Mouse (Mus musculus) midbrain, embryonic 12.5 days (tissue): ENCODE results near the gene Sgms2. TPM values are rescaled to one million over a fixed set of nuclear protein-coding genes. Genes with fewer than 3 reads are reported as not detected.

ENCODE experiments used
- ATAC-seq: fragments of 200-750 bp; cut with Nextera tagmentation; 2 replicates; pipeline ENCODE4 v1.8.0; 2017; ENCODE audit warnings: low read depth, moderate TSS enrichment, moderate library complexity; ENCODE audit not compliant: low FRiP score
- H3K27ac ChIP-seq: fragments of 300-500 bp; sonication (generic); replicated peaks from 2 replicates; pipeline ENCODE4 v1.5.1; 2016; ENCODE audit warnings: mild to moderate bottlenecking
- H3K27me3 ChIP-seq: fragments of 300-500 bp; sonication (generic); 2 replicates; pipeline ENCODE4 v1.6.1; 2016; ENCODE audit warnings: mild to moderate bottlenecking
- H3K36me3 ChIP-seq: fragments of 300-500 bp; sonication (generic); 2 replicates; pipeline ENCODE4 v1.6.1; 2016
- H3K4me1 ChIP-seq: fragments of 300-500 bp; sonication (generic); 2 replicates; pipeline ENCODE4 v1.6.1; 2016
- H3K4me2 ChIP-seq: fragments of 300-500 bp; sonication (generic); replicated peaks from 2 replicates; pipeline ENCODE4 v1.6.1; 2016; ENCODE audit warnings: mild to moderate bottlenecking, moderate library complexity
- H3K4me3 ChIP-seq: fragments of 300-500 bp; sonication (generic); 2 replicates; pipeline ENCODE4 v1.5.1; 2016; ENCODE audit warnings: mild to moderate bottlenecking
- H3K9ac ChIP-seq: fragments of 300-500 bp; sonication (generic); replicated peaks from 2 replicates; pipeline ENCODE4 v1.6.1; 2016; ENCODE audit warnings: mild to moderate bottlenecking, moderate library complexity
- H3K9me3 ChIP-seq: fragments of 300-500 bp; sonication (generic); 2 replicates; pipeline ENCODE4 v1.6.1; 2016; ENCODE audit warnings: mild to moderate bottlenecking
- WGBS: fragments of 180-500 bp; shearing (Covaris S2); methylation state at CpG from one replicate; pipeline ENCODE4 v1.1.7; 2016; 5-methylcytosine and 5-hydroxymethylcytosine counted together
- polyA plus RNA-seq: library from polyadenylated mRNA; unstranded; fragments of >200 nt; fragmentation: Nextera tagmentation; extraction: Ambion mirVana; gene quantifications from 2 replicates; pipeline ENCODE4 v1.2.1, GENCODE M21; 2016

Sgms2 gene
- 0.93 and 1.4 TPM in 2 replicates for polyA plus RNA-seq

DNA sequence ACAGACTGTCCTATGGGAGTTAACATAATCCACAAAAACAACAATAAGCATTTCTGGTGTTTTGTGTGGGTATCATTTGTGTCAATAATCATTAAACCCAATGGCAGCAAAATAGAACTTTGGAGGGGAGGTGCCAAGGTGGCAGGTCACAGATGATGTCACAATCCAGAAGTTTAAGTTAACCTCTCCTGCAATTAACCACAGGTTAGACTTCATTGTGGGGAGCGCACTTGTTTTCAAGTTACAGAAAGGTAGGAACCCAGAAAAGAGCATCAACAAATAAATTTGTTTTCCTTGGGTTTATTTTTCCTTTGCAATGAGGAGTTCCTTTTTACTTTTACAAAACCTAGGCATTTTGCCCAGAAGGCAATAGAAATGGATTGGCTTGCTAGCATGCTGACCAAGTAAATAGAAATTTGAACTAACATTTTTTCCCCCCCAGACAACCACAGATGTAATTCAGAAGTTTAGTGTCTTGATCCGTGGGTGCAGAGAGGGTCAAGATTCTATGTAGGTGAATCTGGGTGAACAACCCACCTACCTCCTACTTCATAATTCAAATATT is at the start of gene Sgms2:
TSS of gene Sgms2 (minus strand) at position 51 of the 565 bp plus-strand sequence.
- WGBS: 87% methylated on average over 2 of the region's 2 CpGs
- Histone ChIP-seq H3K27me3 (peaks cover 60% of the 10 kb centered on the region), H3K4me3 (peak within 1 kb of the TSS; percentile 76), H3K4me2 (peak within 1 kb of the TSS; percentile 97), H3K36me3 (no peaks in the 10 kb centered on the region), H3K9me3 (no peaks in the 10 kb centered on the region), H3K27ac (no peak within 1 kb of the TSS), H3K4me1 (peaks cover 6% of the 10 kb centered on the region), H3K9ac (peak within 1 kb of the TSS; percentile 72)
- ATAC-seq: no peak

- Histone ChIP-seq H3K36me3 (no peaks in the 10 kb centered on the region), H3K4me3 (no peak overlapping the region), H3K9me3 (no peaks in the 10 kb centered on the region), H3K4me2 (no peak overlapping the region), H3K27me3 (no peaks in the 10 kb centered on the region), H3K4me1 (no peaks in the 10 kb centered on the region), H3K27ac (no peak overlapping the region), H3K9ac (no peak overlapping the region)
- ATAC-seq: no peak
- WGBS: 86% methylated on average over 3 of the region's 3 CpGs
These were observed 34.0 kb upstream of the Sgms2 start for GRCm38 (mm10) chr3:131525229-131525628.

GRCm38 (mm10) chr3:131524779-131525178 is 33.6 kb upstream of the Sgms2 start:
- no peak overlapping the region for H3K9ac ChIP-seq
- no peaks in the 10 kb centered on the region for H3K4me1 ChIP-seq
- no peaks in the 10 kb centered on the region for H3K36me3 ChIP-seq
- no peak overlapping the region for H3K27ac ChIP-seq
- H3K27me3 ChIP-seq: no peaks in the 10 kb centered on the region
- H3K4me3 ChIP-seq: no peak overlapping the region
- no peak overlapping the region for H3K4me2 ChIP-seq
- 21% methylated on average over 11 of the region's 11 CpGs for WGBS
- H3K9me3 ChIP-seq: no peaks in the 10 kb centered on the region
- ATAC-seq: no peak

DNA sequence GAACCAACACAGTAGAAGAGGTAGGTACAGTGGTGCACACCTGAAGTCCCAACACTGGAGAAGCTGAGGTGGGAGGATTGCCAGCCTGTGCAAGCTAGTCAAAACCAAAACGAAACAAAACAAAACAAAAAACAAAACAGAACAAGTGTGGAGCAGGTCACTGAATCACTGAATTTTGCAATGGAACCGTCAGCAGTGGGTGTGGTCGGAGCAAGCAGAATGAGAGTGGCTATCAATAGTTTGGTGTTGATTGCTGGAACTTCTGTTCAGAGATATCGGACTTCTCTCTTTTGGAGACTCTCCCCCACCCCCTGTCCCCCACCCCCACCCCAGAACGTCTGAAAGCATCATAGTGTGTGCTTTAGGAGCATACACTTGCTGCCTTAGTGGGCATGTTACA is 33.0 kb upstream of the Sgms2 start:
- H3K9me3 ChIP-seq: no peaks in the 10 kb centered on the region
- H3K36me3 ChIP-seq: no peaks in the 10 kb centered on the region
- H3K27ac ChIP-seq: no peak overlapping the region
- H3K9ac ChIP-seq: no peak overlapping the region
- H3K4me1 ChIP-seq: no peaks in the 10 kb centered on the region
- H3K4me3 ChIP-seq: no peak overlapping the region
- H3K27me3 ChIP-seq: no peaks in the 10 kb centered on the region
- H3K4me2 ChIP-seq: no peak overlapping the region
- WGBS: 79% methylated on average over 5 of the region's 5 CpGs
- no peak for ATAC-seq

- 85% methylated on average over 9 of the region's 9 CpGs for WGBS
- Histone ChIP-seq H3K4me1 (no peaks in the 10 kb centered on the region), H3K9me3 (no peaks in the 10 kb centered on the region), H3K4me2 (no peak overlapping the region), H3K36me3 (no peaks in the 10 kb centered on the region), H3K27ac (no peak overlapping the region), H3K27me3 (no peaks in the 10 kb centered on the region), H3K9ac (no peak overlapping the region), H3K4me3 (no peak overlapping the region)
- ATAC-seq: no peak
These were observed 32.5 kb upstream of the Sgms2 start for GRCm38 (mm10) chr3:131523749-131524148.

- 85% methylated on average over 7 of the region's 7 CpGs for WGBS
- Histone ChIP-seq H3K4me2 (no peak overlapping the region), H3K27ac (no peak overlapping the region), H3K9me3 (no peaks in the 10 kb centered on the region), H3K4me3 (no peak overlapping the region), H3K36me3 (no peaks in the 10 kb centered on the region), H3K27me3 (no peaks in the 10 kb centered on the region), H3K9ac (no peak overlapping the region), H3K4me1 (no peaks in the 10 kb centered on the region)
- no peak for ATAC-seq
These were observed 31.0 kb upstream of the Sgms2 start for GRCm38 (mm10) chr3:131522243-131522642.

DNA sequence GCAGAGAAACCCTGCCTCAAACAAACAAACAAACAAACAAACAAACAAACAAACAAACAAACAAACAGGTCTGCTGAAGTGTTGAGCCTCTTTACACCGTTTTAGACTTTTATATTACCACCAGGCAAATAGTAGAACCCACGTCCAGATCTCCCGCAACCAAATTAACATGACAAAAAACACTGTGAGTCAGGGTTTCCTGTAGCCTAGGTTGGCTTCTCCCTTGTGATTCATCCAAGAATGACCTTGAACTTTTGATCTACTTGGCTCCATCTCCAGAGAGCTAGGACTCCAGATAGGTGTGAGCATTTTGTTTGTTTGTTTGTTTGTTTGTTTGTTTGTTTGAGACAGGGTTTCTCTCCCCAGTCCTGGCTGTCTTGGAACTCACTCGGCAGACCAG is 30.0 kb upstream of the Sgms2 start:
- no peaks in the 10 kb centered on the region for H3K36me3 ChIP-seq
- WGBS: 65% methylated on average over 4 of the region's 4 CpGs
- no peaks in the 10 kb centered on the region for H3K9me3 ChIP-seq
- H3K27me3 ChIP-seq: no peaks in the 10 kb centered on the region
- H3K4me3 ChIP-seq: no peak overlapping the region
- H3K27ac ChIP-seq: no peak overlapping the region
- ATAC-seq: no peak
- no peaks in the 10 kb centered on the region for H3K4me1 ChIP-seq
- H3K9ac ChIP-seq: no peak overlapping the region
- H3K4me2 ChIP-seq: no peak overlapping the region

- Histone ChIP-seq H3K27me3 (no peaks in the 10 kb centered on the region), H3K4me1 (no peaks in the 10 kb centered on the region), H3K36me3 (no peaks in the 10 kb centered on the region), H3K4me2 (no peak overlapping the region), H3K9me3 (no peaks in the 10 kb centered on the region), H3K27ac (no peak overlapping the region), H3K9ac (no peak overlapping the region), H3K4me3 (no peak overlapping the region)
- WGBS: 71% methylated on average over 6 of the region's 6 CpGs
- no peak for ATAC-seq
These were observed 26.5 kb upstream of the Sgms2 start for GRCm38 (mm10) chr3:131517756-131518155.

GRCm38 (mm10) chr3:131516332-131516999 is 25.3 kb upstream of the Sgms2 start:
- Histone ChIP-seq H3K4me3 (no peak overlapping the region), H3K9ac (no peak overlapping the region), H3K9me3 (no peaks in the 10 kb centered on the region), H3K27me3 (no peaks in the 10 kb centered on the region), H3K27ac (no peak overlapping the region), H3K4me2 (no peak overlapping the region), H3K4me1 (no peaks in the 10 kb centered on the region), H3K36me3 (no peaks in the 10 kb centered on the region)
- ATAC-seq: no peak
- WGBS: 86% methylated on average over 7 of the region's 7 CpGs

- 64% methylated on average over 8 of the region's 8 CpGs for WGBS
These were observed 20.4 kb upstream of the Sgms2 start for GRCm38 (mm10) chr3:131511616-131512015.

DNA sequence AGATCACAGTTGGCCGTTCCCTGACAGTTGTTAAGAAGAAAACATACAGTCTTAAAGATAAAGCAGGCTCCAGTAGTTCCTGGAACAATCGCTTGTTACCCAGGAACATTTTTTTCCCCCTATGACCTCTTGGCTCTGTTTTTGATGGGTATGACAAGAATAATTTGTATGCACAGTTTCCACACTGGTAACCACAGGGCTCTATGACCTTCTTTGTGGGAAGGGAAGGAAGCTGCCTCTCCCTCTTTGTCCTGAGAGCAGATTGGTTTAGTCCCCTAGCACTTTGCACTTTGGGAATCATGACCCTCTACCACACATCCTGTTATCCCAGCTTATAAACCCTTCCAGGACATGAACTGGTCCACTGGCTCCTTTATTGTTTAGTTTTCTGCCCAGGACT is 16.8 kb upstream of the Sgms2 start:
- no peaks in the 10 kb centered on the region for H3K36me3 ChIP-seq
- H3K4me2 ChIP-seq: no peak overlapping the region
- H3K4me3 ChIP-seq: no peak overlapping the region
- WGBS: 91% methylated on average over 2 of the region's 2 CpGs
- H3K27me3 ChIP-seq: peaks cover 5% of the 10 kb centered on the region; the same call in 1 of the 2 replicates
- no peaks in the 10 kb centered on the region for H3K4me1 ChIP-seq
- H3K27ac ChIP-seq: no peak overlapping the region
- no peaks in the 10 kb centered on the region for H3K9me3 ChIP-seq
- no peak for ATAC-seq
- H3K9ac ChIP-seq: no peak overlapping the region

More at GRCm38 (mm10) chr3:131511616-131512015, 20.4 kb upstream of the Sgms2 start:
- no peak overlapping the region for H3K27ac ChIP-seq
- ATAC-seq: no peak
- no peak overlapping the region for H3K4me2 ChIP-seq
- no peak overlapping the region for H3K4me3 ChIP-seq
- H3K36me3 ChIP-seq: no peaks in the 10 kb centered on the region
- H3K9ac ChIP-seq: no peak overlapping the region
- H3K9me3 ChIP-seq: no peaks in the 10 kb centered on the region
- no peaks in the 10 kb centered on the region; the same call in 1 of the 2 replicates for H3K27me3 ChIP-seq
- H3K4me1 ChIP-seq: no peaks in the 10 kb centered on the region

DNA sequence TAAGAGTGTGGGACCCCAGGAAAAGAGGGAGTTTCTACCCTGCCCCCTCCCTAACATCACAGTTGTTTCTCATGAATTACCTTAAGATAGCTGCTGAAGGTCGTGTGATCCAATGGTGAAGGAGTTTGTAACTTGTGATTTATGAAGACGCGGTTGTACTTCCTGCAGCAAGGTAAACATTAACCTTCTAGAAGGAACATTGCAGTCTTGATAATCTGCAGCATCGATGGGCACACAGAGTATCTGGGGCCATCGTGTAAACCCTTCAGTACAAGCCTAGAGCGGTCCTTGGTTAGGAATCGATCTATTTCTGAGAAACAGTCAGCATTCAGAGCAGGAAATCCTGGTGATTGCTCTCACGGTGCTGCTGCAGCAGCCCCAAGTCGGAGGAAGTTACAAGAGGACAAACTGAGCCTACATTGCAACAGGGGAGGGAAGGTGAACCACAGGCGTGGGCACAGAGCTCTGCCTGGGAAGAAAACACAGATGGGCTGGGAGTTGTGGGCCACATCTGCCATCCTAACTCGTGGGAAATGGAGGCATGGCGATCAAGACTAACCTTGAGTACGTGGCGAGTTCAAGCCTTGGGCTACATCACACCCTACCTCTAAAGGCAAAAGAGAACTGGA is 13.5 kb upstream of the Sgms2 start:
- Histone ChIP-seq H3K4me2 (no peak overlapping the region), H3K4me3 (no peak overlapping the region), H3K4me1 (no peaks in the 10 kb centered on the region; the same call in 1 of the 2 replicates), H3K27me3 (peaks cover 5% of the 10 kb centered on the region; the same call in 1 of the 2 replicates), H3K9me3 (no peaks in the 10 kb centered on the region), H3K27ac (no peak overlapping the region), H3K36me3 (no peaks in the 10 kb centered on the region), H3K9ac (no peak overlapping the region)
- WGBS: 86% methylated on average over 14 of the region's 14 CpGs
- no peak for ATAC-seq
